Mouse (Mus musculus) megakaryocyte, embryonic 14.5 days (primary cell): ENCODE measurements around the gene Sh3bp4.

Source experiments
- FLI1 ChIP-seq: IDR thresholded peaks from 2 replicates; pipeline ENCODE4 v1.6.1; 2012; ENCODE audit warnings: low read length, inconsistent platforms, mixed read lengths
- GATA1 ChIP-seq: IDR thresholded peaks from 3 replicates; pipeline ENCODE4 v1.6.1; 2012; ENCODE audit warnings: mixed read lengths, low read length, inconsistent platforms, borderline replicate concordance

GRCm38 (mm10) chr1:89184111-89184785, 114.0 kb downstream of the Sh3bp4 start:
- TF ChIP-seq GATA1 = no peak
- TF ChIP-seq FLI1 = no peak
